Mouse (Mus musculus): ENCODE results near the gene Robo4. TPM values are rescaled to one million over a fixed set of nuclear protein-coding genes. Genes with fewer than 3 reads are reported as not detected.

Gene Robo4
- polyA plus RNA-seq, 1 experiment from 2014 or later: 4.2 TPM

DNA sequence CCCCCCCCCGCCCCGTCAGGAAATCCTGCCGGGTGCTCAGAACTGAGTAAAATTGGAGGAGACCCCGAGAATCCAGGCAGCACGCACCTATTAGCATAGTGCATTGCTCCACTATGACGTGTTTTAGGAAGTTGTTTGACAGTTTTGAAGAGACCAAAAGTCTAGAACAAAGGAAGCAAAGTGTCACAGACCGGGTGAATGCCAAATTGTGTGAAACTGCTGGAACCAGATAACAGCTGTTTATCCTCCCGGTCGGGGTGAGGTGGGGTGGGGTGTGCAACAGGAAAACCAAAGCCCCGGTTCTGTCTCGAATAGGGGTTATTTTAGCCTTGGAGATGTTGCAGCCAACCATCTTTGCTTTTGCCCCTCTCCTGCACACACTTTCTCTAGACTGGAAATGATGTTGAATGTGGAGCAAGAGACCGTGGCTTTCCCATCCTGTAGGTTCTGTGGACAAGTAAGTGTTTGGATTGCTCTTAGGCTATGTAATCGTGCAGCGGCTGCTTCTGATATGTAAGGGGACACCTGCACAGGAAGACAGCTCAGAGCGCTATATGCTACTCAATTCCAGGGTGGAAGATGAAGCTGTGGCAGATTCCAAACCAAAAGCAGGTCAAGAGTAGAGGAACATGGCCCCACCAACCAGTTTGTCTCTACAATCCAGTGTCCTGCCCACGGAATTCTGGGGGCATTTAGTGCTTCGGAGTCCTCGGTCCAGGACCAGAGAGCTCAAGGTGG lies 32.3 kb downstream of the Robo4 start:
- Histone ChIP-seq H3K9ac (ENCODE audit: low read depth, low read length) (no peak overlapping the region), H3K9me3 (replicated peaks; ENCODE audit: control insufficient read depth, low read length, poor library complexity, severe bottlenecking) (no peaks in the 10 kb centered on the region), H3K36me3 (ENCODE audit: control insufficient read depth, insufficient read depth, low read length) (no peaks in the 10 kb centered on the region), H3K27ac (ENCODE audit: low read length) (no peak overlapping the region), H3K4me1 (ENCODE audit: control insufficient read depth, insufficient read depth, low read length) (peaks cover 17% of the 10 kb centered on the region), H3K27me3 (ENCODE audit: control insufficient read depth, insufficient read depth, low read depth, low read length) (peaks cover 65% of the 10 kb centered on the region), H3K4me2 (ENCODE audit: low read length) (peak overlapping the region; percentile 93), H3K4me3 (ENCODE audit: low read depth, low read length) (peak overlapping the region; percentile 1; the same call in 1 of the 2 replicates)
- WGBS: 3% methylated on average over 18 of the region's 18 CpGs
- no peak for ATAC-seq

DNA sequence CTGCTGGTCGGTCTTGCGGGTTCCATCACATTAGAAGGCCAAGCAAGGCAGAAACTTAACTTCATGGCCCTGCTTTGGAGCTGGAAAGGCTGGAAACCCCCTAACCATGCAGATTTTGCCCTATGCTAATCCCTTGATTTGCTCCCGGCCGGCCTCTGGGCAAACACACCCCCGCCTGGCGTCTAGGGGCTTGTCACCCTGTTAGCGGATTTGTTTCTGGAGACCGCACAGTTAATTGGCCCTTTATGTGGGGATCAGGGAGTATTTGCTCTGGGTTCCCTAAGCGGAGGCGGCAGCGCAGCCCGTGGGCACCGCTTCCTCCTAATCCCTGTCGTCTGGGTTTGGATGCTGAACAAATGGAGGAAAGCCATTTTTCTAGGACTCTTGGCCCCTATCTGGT lies 33.2 kb downstream of the Robo4 start:
- Histone ChIP-seq H3K4me2 (ENCODE audit: low read length) (peak overlapping the region; percentile 3; the same call in 1 of the 2 replicates), H3K4me1 (ENCODE audit: control insufficient read depth, insufficient read depth, low read length) (peaks cover 17% of the 10 kb centered on the region), H3K27ac (ENCODE audit: low read length) (no peak overlapping the region), H3K9me3 (replicated peaks; ENCODE audit: control insufficient read depth, low read length, poor library complexity, severe bottlenecking) (no peaks in the 10 kb centered on the region), H3K27me3 (ENCODE audit: control insufficient read depth, insufficient read depth, low read depth, low read length) (peaks cover 55% of the 10 kb centered on the region), H3K9ac (ENCODE audit: low read depth, low read length) (no peak overlapping the region), H3K4me3 (ENCODE audit: low read depth, low read length) (no peak overlapping the region), H3K36me3 (ENCODE audit: control insufficient read depth, insufficient read depth, low read length) (no peaks in the 10 kb centered on the region)
- ATAC-seq: no peak
- 2% methylated on average over 14 of the region's 14 CpGs for WGBS

DNA sequence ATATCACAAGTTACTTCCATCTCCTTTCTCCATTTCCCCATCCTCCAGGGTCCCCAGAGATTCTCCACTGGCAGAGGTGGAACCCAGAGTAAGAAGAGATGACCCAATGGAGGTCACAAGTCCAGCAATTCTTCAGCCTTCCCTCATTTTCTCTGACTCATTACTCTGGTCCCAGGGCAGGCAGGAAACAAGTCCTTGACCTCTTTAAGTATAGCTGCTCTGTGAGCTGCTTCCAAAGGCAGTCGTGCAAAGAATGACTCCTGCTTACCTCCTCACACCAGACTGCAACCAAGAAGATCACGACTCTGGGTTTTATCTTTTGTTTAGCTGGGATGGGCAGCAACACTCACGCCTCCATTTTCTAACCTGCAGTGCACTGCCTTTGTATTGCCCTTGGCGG lies 33.9 kb downstream of the Robo4 start:
- Histone ChIP-seq H3K36me3 (ENCODE audit: control insufficient read depth, insufficient read depth, low read length) (no peaks in the 10 kb centered on the region), H3K9me3 (replicated peaks; ENCODE audit: control insufficient read depth, low read length, poor library complexity, severe bottlenecking) (no peaks in the 10 kb centered on the region), H3K4me1 (ENCODE audit: control insufficient read depth, insufficient read depth, low read length) (peaks cover 17% of the 10 kb centered on the region), H3K4me2 (ENCODE audit: low read length) (no peak overlapping the region), H3K27me3 (ENCODE audit: control insufficient read depth, insufficient read depth, low read depth, low read length) (peaks cover 53% of the 10 kb centered on the region), H3K9ac (ENCODE audit: low read depth, low read length) (no peak overlapping the region), H3K4me3 (ENCODE audit: low read depth, low read length) (no peak overlapping the region), H3K27ac (ENCODE audit: low read length) (no peak overlapping the region)
- under 1% methylated on average over 4 of the region's 4 CpGs for WGBS
- no peak for ATAC-seq

DNA sequence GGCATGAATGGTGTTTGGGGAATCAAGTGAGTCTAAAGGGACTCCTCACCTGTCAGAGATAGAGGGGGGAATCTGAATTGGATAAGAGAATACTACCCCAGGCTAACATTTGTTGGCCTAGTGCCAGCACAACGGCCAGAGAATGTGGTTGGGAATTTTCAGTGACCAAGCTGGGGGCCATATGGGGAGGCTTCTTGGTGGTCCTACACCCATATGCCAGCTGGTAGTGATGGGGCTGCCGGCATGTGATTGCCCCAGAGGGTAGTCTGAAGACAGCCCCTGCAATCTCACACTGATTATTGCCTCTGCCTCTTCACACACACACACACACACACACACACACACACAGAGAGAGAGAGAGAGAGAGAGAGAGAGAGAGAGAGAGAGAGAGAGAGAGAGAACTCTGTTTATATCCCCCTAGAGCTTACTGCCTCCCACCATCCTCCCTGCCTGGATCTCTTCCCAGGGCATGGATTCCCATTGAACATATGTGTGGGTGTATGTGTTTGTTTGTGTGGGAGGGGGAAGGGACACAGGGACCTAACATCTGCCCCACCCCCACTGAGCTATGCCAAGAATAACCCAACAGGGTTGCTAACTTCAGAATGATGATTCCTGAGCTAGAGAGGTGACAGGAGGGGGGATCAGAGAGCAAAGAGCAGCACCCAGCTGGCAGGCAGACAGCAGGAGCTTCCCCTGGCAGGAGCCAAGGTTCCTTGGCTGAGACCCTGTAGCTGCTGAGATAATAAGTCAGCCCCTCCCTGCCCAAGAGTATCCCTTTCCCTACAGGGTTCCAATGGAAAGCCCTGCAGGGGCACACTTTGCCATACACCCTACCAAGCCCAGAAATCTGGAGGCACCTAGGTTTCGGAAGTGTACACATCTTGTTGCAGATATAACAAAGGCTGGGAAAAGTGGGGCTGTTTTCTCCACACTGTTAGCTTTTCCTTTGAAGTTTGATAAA lies 36.4 kb downstream of the Robo4 start:
- Histone ChIP-seq H3K36me3 (ENCODE audit: control insufficient read depth, insufficient read depth, low read length) (no peaks in the 10 kb centered on the region), H3K4me1 (ENCODE audit: control insufficient read depth, insufficient read depth, low read length) (peaks cover 12% of the 10 kb centered on the region), H3K4me2 (ENCODE audit: low read length) (no peak overlapping the region), H3K27ac (ENCODE audit: low read length) (no peak overlapping the region), H3K4me3 (ENCODE audit: low read depth, low read length) (no peak overlapping the region), H3K9me3 (replicated peaks; ENCODE audit: control insufficient read depth, low read length, poor library complexity, severe bottlenecking) (no peaks in the 10 kb centered on the region), H3K27me3 (ENCODE audit: control insufficient read depth, insufficient read depth, low read depth, low read length) (peaks cover 29% of the 10 kb centered on the region), H3K9ac (ENCODE audit: low read depth, low read length) (no peak overlapping the region)
- peak; percentile 51; the same call in 1 of the 2 replicates for ATAC-seq
- WGBS: 36% methylated on average over 3 of the region's 3 CpGs

DNA sequence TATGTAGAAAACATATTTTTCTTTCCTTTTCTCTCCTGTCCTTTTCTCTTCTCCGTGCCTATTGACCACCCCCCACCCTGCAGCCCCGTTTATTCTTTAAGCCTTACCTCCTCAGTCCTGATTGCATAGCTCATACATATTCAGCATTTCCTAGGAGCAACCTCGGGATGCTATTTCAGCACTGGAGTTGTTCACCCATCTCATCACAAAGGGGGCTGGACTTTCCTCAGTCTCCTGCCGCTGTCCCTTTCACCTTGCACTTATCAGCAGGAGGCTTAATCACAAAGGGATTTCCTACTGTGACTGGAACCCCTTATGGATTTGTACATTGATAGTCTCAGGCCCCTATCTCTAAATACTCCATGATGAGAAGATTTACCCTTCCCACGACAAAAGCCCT lies 50.7 kb downstream of the Robo4 start:
- WGBS: 5% methylated on average over 5 of the region's 5 CpGs
- no peak overlapping the region for H3K9ac ChIP-seq (ENCODE audit: low read depth, low read length)
- ATAC-seq: no peak
- peaks cover 2% of the 10 kb centered on the region; the same call in 1 of the 2 replicates for H3K27me3 ChIP-seq (ENCODE audit: control insufficient read depth, insufficient read depth, low read depth, low read length)
- H3K9me3 ChIP-seq (replicated peaks; ENCODE audit: control insufficient read depth, low read length, poor library complexity, severe bottlenecking): no peaks in the 10 kb centered on the region
- H3K36me3 ChIP-seq (ENCODE audit: control insufficient read depth, insufficient read depth, low read length): no peaks in the 10 kb centered on the region
- no peak overlapping the region for H3K27ac ChIP-seq (ENCODE audit: low read length)
- H3K4me1 ChIP-seq (ENCODE audit: control insufficient read depth, insufficient read depth, low read length): peaks cover 21% of the 10 kb centered on the region
- H3K4me3 ChIP-seq (ENCODE audit: low read depth, low read length): no peak overlapping the region
- H3K4me2 ChIP-seq (ENCODE audit: low read length): no peak overlapping the region

DNA sequence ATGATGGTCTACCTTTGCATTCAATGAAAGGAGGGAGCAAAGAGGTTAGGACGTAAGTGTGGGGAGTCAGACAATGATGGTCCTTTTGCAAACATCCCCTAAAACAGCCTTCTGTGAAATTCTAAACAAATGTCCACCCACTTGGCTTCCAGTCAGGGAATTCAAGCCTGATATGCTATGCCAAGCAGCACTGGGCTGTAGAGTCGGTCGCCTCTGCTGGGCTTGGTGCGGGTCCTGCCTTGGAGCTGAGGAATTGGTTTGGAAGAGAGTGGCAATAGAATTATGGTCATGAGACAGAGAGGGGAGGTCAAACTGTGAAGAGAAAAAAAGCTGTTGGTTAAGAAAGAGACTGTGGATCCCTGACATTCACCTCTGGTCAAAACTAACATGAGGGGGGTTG lies 51.6 kb downstream of the Robo4 start:
- Histone ChIP-seq H3K36me3 (ENCODE audit: control insufficient read depth, insufficient read depth, low read length) (no peaks in the 10 kb centered on the region), H3K4me1 (ENCODE audit: control insufficient read depth, insufficient read depth, low read length) (peaks cover 21% of the 10 kb centered on the region), H3K9me3 (replicated peaks; ENCODE audit: control insufficient read depth, low read length, poor library complexity, severe bottlenecking) (no peaks in the 10 kb centered on the region), H3K9ac (ENCODE audit: low read depth, low read length) (no peak overlapping the region), H3K4me2 (ENCODE audit: low read length) (no peak overlapping the region), H3K27me3 (ENCODE audit: control insufficient read depth, insufficient read depth, low read depth, low read length) (peaks cover 2% of the 10 kb centered on the region; the same call in 1 of the 2 replicates), H3K4me3 (ENCODE audit: low read depth, low read length) (no peak overlapping the region), H3K27ac (ENCODE audit: low read length) (no peak overlapping the region)
- no peak for ATAC-seq
- WGBS: 30% methylated on average over 4 of the region's 4 CpGs

DNA sequence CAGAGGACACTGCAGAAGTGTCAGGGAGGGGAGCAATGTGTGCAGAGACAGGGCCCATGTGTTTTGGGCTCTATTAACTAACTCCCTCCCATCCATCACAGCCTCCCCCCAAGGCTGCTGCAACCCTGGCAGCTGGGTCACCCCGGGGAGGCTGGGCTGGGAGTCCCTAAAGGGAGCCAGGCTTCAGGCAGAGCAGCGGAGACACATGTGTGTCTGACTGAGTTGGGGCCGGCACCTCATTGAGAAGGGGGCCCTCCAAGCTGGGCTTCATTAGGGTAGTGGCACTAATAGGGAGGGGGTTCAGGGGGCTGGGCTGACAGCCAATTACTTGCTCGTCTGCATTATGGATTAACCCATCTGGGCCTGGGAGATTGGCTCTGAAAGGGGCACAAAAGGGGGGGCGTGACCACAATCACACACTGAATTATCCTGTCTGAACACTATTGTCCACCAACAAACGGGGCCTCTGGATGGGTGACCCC lies 52.4 kb downstream of the Robo4 start:
- Histone ChIP-seq H3K9me3 (replicated peaks; ENCODE audit: control insufficient read depth, low read length, poor library complexity, severe bottlenecking) (no peaks in the 10 kb centered on the region), H3K4me1 (ENCODE audit: control insufficient read depth, insufficient read depth, low read length) (peaks cover 21% of the 10 kb centered on the region), H3K4me2 (ENCODE audit: low read length) (no peak overlapping the region), H3K27me3 (ENCODE audit: control insufficient read depth, insufficient read depth, low read depth, low read length) (peaks cover 2% of the 10 kb centered on the region; the same call in 1 of the 2 replicates), H3K4me3 (ENCODE audit: low read depth, low read length) (no peak overlapping the region), H3K27ac (ENCODE audit: low read length) (no peak overlapping the region; the same call in 1 of the 2 replicates), H3K9ac (ENCODE audit: low read depth, low read length) (no peak overlapping the region), H3K36me3 (ENCODE audit: control insufficient read depth, insufficient read depth, low read length) (no peaks in the 10 kb centered on the region)
- WGBS: 13% methylated on average over 6 of the region's 6 CpGs
- peak; percentile 6; the same call in 1 of the 2 replicates for ATAC-seq

DNA sequence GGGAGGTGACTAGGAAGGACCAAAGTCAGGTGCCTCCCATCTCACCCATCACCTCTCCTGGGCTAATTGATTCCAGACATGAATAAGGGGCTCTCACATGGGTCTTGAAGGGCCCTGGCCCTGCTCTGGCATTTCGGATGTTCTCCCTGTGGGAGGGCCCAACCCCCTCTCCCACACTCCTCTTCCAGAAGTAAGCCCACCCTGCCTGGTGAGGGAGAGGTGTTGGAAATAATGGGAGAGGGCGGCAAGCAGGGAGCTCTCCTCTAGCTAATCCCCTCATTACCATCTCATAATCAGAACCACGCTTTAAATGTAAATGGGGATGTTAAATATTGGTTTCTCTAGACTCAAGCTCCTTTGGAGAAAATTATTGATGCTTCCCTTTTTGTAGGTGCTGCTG lies 53.3 kb downstream of the Robo4 start:
- H3K27me3 ChIP-seq (ENCODE audit: control insufficient read depth, insufficient read depth, low read depth, low read length): no peaks in the 10 kb centered on the region; the same call in 1 of the 2 replicates
- WGBS: 10% methylated on average over 3 of the region's 3 CpGs
- no peaks in the 10 kb centered on the region for H3K9me3 ChIP-seq (replicated peaks; ENCODE audit: control insufficient read depth, low read length, poor library complexity, severe bottlenecking)
- no peaks in the 10 kb centered on the region for H3K36me3 ChIP-seq (ENCODE audit: control insufficient read depth, insufficient read depth, low read length)
- no peak overlapping the region for H3K4me3 ChIP-seq (ENCODE audit: low read depth, low read length)
- no peak overlapping the region for H3K4me2 ChIP-seq (ENCODE audit: low read length)
- ATAC-seq: no peak
- no peak overlapping the region for H3K9ac ChIP-seq (ENCODE audit: low read depth, low read length)
- H3K4me1 ChIP-seq (ENCODE audit: control insufficient read depth, insufficient read depth, low read length): peaks cover 27% of the 10 kb centered on the region
- H3K27ac ChIP-seq (ENCODE audit: low read length): no peak overlapping the region
